Mouse (Mus musculus): ENCODE measurements around the gene Carmil1. TPM values are rescaled to one million over a fixed set of nuclear protein-coding genes. Genes with fewer than 3 reads are reported as not detected.

Gene Carmil1
- polyA plus RNA-seq, 1 experiment = 4.4 TPM

- no peaks in the 10 kb centered on the region for H3K36me3 ChIP-seq (ENCODE audit: control insufficient read depth, insufficient read depth)
- H3K4me3 ChIP-seq (ENCODE audit: insufficient read depth, poor library complexity, severe bottlenecking) = no peak overlapping the region
- no peaks in the 10 kb centered on the region for H3K79me2 ChIP-seq (ENCODE audit: control insufficient read depth, insufficient read depth)
- no peaks in the 10 kb centered on the region for H3K27me3 ChIP-seq (ENCODE audit: control insufficient read depth, insufficient read depth, insufficient read length)
- no peak overlapping the region for H3ac ChIP-seq (ENCODE audit: control insufficient read depth, insufficient read length, low read depth)
- TF ChIP-seq FOSL1 (IDR thresholded peaks at IDR 0.05; ENCODE audit: insufficient read depth, low read length, poor library complexity, severe bottlenecking) = no peak
- TF ChIP-seq MYOG (IDR thresholded peaks at IDR 0.05; ENCODE audit: control insufficient read depth, extremely low read depth, insufficient read length) = no peak
- no peak for TF ChIP-seq MAX (IDR thresholded peaks at IDR 0.05)
- no peak for TF ChIP-seq USF1 (IDR thresholded peaks at IDR 0.05; ENCODE audit: low read depth)
- no peak for TF ChIP-seq CTCF (IDR thresholded peaks at IDR 0.05; ENCODE audit: control insufficient read depth, insufficient read depth, insufficient read length)
- no peak for TF ChIP-seq CEBPB (IDR thresholded peaks at IDR 0.05; ENCODE audit: low read depth)
- no peak for TF ChIP-seq MYOD1 (IDR thresholded peaks at IDR 0.05; ENCODE audit: control insufficient read depth, insufficient read length, low read depth)
- no peaks in the 10 kb centered on the region for H3K79me3 ChIP-seq (ENCODE audit: low read depth)
Measured at GRCm38 (mm10) chr13:24101157-24102130, 179.2 kb downstream of the Carmil1 start.

DNA sequence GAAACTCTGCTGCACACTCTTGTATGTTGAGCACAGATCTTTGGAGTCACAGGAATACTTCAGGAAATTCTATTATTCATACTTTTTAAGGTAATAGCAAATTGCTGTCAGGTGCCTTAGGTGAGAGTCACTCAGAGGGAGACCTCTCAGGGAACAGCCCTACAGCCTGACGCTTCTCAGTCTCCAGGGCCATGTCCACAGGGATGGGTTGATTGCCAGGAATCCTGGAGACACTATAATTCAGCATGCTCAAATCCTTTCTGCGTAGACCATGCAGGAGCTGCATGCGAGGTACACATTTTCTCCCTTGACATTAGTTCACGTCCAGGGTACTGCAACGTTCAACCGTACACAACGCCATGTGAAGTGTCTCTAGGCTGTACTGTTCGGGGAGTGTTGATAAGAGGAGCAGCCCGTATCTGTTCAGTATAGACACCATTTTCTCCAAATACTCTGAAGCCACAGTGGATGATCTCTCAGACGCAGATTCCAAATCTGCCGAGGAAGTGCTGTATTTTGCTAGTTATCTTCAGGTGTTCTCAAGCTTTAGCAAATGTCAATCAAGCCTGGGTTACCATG is 180.0 kb downstream of the Carmil1 start:
- Histone ChIP-seq H3K4me3 (ENCODE audit: insufficient read depth, poor library complexity, severe bottlenecking) (no peak overlapping the region), H3K79me3 (ENCODE audit: low read depth) (no peaks in the 10 kb centered on the region), H3K79me2 (ENCODE audit: control insufficient read depth, insufficient read depth) (no peaks in the 10 kb centered on the region), H3K27me3 (ENCODE audit: control insufficient read depth, insufficient read depth, insufficient read length) (no peaks in the 10 kb centered on the region), H3K36me3 (ENCODE audit: control insufficient read depth, insufficient read depth) (no peaks in the 10 kb centered on the region), H3ac (ENCODE audit: control insufficient read depth, insufficient read length, low read depth) (no peak overlapping the region)
- TF ChIP-seq CTCF (IDR thresholded peaks at IDR 0.05; ENCODE audit: control insufficient read depth, insufficient read depth, insufficient read length) = no peak
- TF ChIP-seq MYOG (IDR thresholded peaks at IDR 0.05; ENCODE audit: control insufficient read depth, extremely low read depth, insufficient read length) = no peak
- TF ChIP-seq FOSL1 (IDR thresholded peaks at IDR 0.05; ENCODE audit: insufficient read depth, low read length, poor library complexity, severe bottlenecking) = no peak
- no peak for TF ChIP-seq MYOD1 (IDR thresholded peaks at IDR 0.05; ENCODE audit: control insufficient read depth, insufficient read length, low read depth)
- TF ChIP-seq USF1 (IDR thresholded peaks at IDR 0.05; ENCODE audit: low read depth) = no peak
- no peak for TF ChIP-seq MAX (IDR thresholded peaks at IDR 0.05)
- no peak for TF ChIP-seq CEBPB (IDR thresholded peaks at IDR 0.05; ENCODE audit: low read depth)

GRCm38 (mm10) chr13:24096573-24096972 is 184.0 kb downstream of the Carmil1 start:
- TF ChIP-seq MYOD1 (IDR thresholded peaks at IDR 0.05; ENCODE audit: control insufficient read depth, insufficient read length, low read depth) = no peak
- TF ChIP-seq CEBPB (IDR thresholded peaks at IDR 0.05; ENCODE audit: low read depth) = peak; percentile 53
- no peak for TF ChIP-seq MYOG (IDR thresholded peaks at IDR 0.05; ENCODE audit: control insufficient read depth, extremely low read depth, insufficient read length)
- no peak for TF ChIP-seq USF1 (IDR thresholded peaks at IDR 0.05; ENCODE audit: low read depth)
- TF ChIP-seq CTCF (IDR thresholded peaks at IDR 0.05; ENCODE audit: control insufficient read depth, insufficient read depth, insufficient read length) = no peak
- TF ChIP-seq FOSL1 (IDR thresholded peaks at IDR 0.05; ENCODE audit: insufficient read depth, low read length, poor library complexity, severe bottlenecking) = no peak
- TF ChIP-seq MAX (IDR thresholded peaks at IDR 0.05) = no peak
- Histone ChIP-seq H3K79me2 (ENCODE audit: control insufficient read depth, insufficient read depth) (no peaks in the 10 kb centered on the region), H3ac (ENCODE audit: control insufficient read depth, insufficient read length, low read depth) (no peak overlapping the region), H3K79me3 (ENCODE audit: low read depth) (no peaks in the 10 kb centered on the region), H3K4me3 (ENCODE audit: insufficient read depth, poor library complexity, severe bottlenecking) (no peak overlapping the region), H3K27me3 (ENCODE audit: control insufficient read depth, insufficient read depth, insufficient read length) (no peaks in the 10 kb centered on the region), H3K36me3 (ENCODE audit: control insufficient read depth, insufficient read depth) (no peaks in the 10 kb centered on the region)

GRCm38 (mm10) chr13:24094825-24095547 is 185.6 kb downstream of the Carmil1 start:
- Histone ChIP-seq H3ac (ENCODE audit: control insufficient read depth, insufficient read length, low read depth) (no peak overlapping the region), H3K36me3 (ENCODE audit: control insufficient read depth, insufficient read depth) (no peaks in the 10 kb centered on the region), H3K27me3 (ENCODE audit: control insufficient read depth, insufficient read depth, insufficient read length) (no peaks in the 10 kb centered on the region), H3K79me3 (ENCODE audit: low read depth) (no peaks in the 10 kb centered on the region), H3K4me3 (ENCODE audit: insufficient read depth, poor library complexity, severe bottlenecking) (no peak overlapping the region), H3K79me2 (ENCODE audit: control insufficient read depth, insufficient read depth) (no peaks in the 10 kb centered on the region)
- TF ChIP-seq USF1 (IDR thresholded peaks at IDR 0.05; ENCODE audit: low read depth) (peak; percentile 1), MAX (IDR thresholded peaks at IDR 0.05) (no peak), CTCF (IDR thresholded peaks at IDR 0.05; ENCODE audit: control insufficient read depth, insufficient read depth, insufficient read length) (no peak), FOSL1 (IDR thresholded peaks at IDR 0.05; ENCODE audit: insufficient read depth, low read length, poor library complexity, severe bottlenecking) (no peak), CEBPB (IDR thresholded peaks at IDR 0.05; ENCODE audit: low read depth) (peak; percentile 61), MYOG (IDR thresholded peaks at IDR 0.05; ENCODE audit: control insufficient read depth, extremely low read depth, insufficient read length) (no peak), MYOD1 (IDR thresholded peaks at IDR 0.05; ENCODE audit: control insufficient read depth, insufficient read length, low read depth) (peak; percentile 7)

DNA sequence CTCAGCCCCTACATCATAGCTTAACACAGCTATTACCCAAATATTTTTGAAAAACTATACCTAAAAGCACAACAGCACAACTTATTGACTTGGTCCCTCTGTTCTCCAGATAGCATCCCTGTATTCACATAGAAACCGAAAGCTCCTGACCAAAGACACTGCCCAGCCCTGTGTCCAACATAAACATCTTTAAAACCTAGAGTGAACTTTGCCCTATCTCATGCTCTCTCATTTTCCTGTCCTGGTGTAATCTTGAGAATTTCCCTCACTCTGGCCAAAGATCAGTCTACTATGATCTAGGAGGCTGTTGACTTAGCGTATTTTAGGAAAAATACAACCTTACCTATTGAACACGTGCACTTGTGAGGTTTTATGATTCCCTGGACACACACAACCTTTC is 187.5 kb downstream of the Carmil1 start:
- Histone ChIP-seq H3K4me3 (ENCODE audit: insufficient read depth, poor library complexity, severe bottlenecking) (no peak overlapping the region), H3K36me3 (ENCODE audit: control insufficient read depth, insufficient read depth) (no peaks in the 10 kb centered on the region), H3ac (ENCODE audit: control insufficient read depth, insufficient read length, low read depth) (no peak overlapping the region), H3K79me3 (ENCODE audit: low read depth) (no peaks in the 10 kb centered on the region), H3K27me3 (ENCODE audit: control insufficient read depth, insufficient read depth, insufficient read length) (no peaks in the 10 kb centered on the region), H3K79me2 (ENCODE audit: control insufficient read depth, insufficient read depth) (no peaks in the 10 kb centered on the region)
- TF ChIP-seq MYOG (IDR thresholded peaks at IDR 0.05; ENCODE audit: control insufficient read depth, extremely low read depth, insufficient read length) (no peak), USF1 (IDR thresholded peaks at IDR 0.05; ENCODE audit: low read depth) (no peak), FOSL1 (IDR thresholded peaks at IDR 0.05; ENCODE audit: insufficient read depth, low read length, poor library complexity, severe bottlenecking) (no peak), MYOD1 (IDR thresholded peaks at IDR 0.05; ENCODE audit: control insufficient read depth, insufficient read length, low read depth) (no peak), MAX (IDR thresholded peaks at IDR 0.05) (no peak), CEBPB (IDR thresholded peaks at IDR 0.05; ENCODE audit: low read depth) (no peak), CTCF (IDR thresholded peaks at IDR 0.05; ENCODE audit: control insufficient read depth, insufficient read depth, insufficient read length) (no peak)
